In genomic region chr2:118174558-118175383, GRCm38 (mm10) we compare ENCODE assay signal across 23 mouse cellular contexts.
DNase-seq lines count a peak whose midpoint lies in the region; ATAC-seq and TF ChIP-seq lines count a peak whose summit lies in the region.
"Had no signal": no experiment of that assay in that cellular context is flagged by ENCODE, and none has a peak within 500 bp of the region (broad histone marks: within the 10 kb centered on the region; RNA-seq: fewer than 3 reads in every experiment).

No protein-coding gene starts in this region.

- H3K4me3 ChIP-seq in lung, embryonic 14.5 days (ENCODE audit: low read depth, low read length): no peak overlapping the region
- H3K4me3 ChIP-seq in intestine, embryonic 15.5 days (replicated peaks): no peak overlapping the region
- H3K4me3 ChIP-seq: forebrain, embryonic 10.5 days; heart, embryonic 12.5 days; hindbrain, embryonic 12.5 days; left cerebral cortex, adult 2 months; limb, embryonic 10.5 days; liver, embryonic 12.5 days; lung, embryonic 15.5 days; megakaryocyte, embryonic 14.5 days had no signal

- DNase-seq in lung, embryonic 14.5 days: peak; percentile 42
- no peak for DNase-seq in lung, adult 18-20 months
- peak; percentile 15 for DNase-seq in ZHBTc4 (ENCODE audit: low read depth, low spot score)
- peak; percentile 55 to 66 for DNase-seq in kidney, postnatal 25 days
- DNase-seq in spleen, postnatal 10 days (ENCODE audit: low spot score in 2 of 2): no peak
- no peak for DNase-seq in adrenal gland, postnatal 4 days (ENCODE audit: low spot score in 2 of 2)
- DNase-seq: adrenal gland, adult 8-10 months; cerebellum, adult 9-11 months; forebrain, postnatal 0 days; heart, adult 11 months; heart, postnatal 14 days; layer of hippocampus, adult 9-11 months; thymus, postnatal 14 days had no signal

- H3K9me3 ChIP-seq in lung, embryonic 14.5 days (ENCODE audit: low read depth, low read length): no peaks in the 10 kb centered on the region
- H3K9me3 ChIP-seq in intestine, embryonic 15.5 days: no peaks in the 10 kb centered on the region
- H3K9me3 ChIP-seq: hindbrain, embryonic 12.5 days; limb, embryonic 10.5 days; liver, embryonic 12.5 days; lung, embryonic 15.5 days had no signal

- H3K36me3 ChIP-seq in lung, embryonic 14.5 days (ENCODE audit: insufficient read depth): no peaks in the 10 kb centered on the region
- no peaks in the 10 kb centered on the region for H3K36me3 ChIP-seq in intestine, embryonic 15.5 days
- H3K36me3 ChIP-seq: heart, embryonic 12.5 days; hindbrain, embryonic 12.5 days; limb, embryonic 10.5 days; liver, embryonic 12.5 days; lung, embryonic 15.5 days had no signal

- H3K4me2 ChIP-seq in lung, embryonic 14.5 days: no peak overlapping the region
- H3K4me2 ChIP-seq in intestine, embryonic 15.5 days (replicated peaks): no peak overlapping the region
- H3K4me2 ChIP-seq: heart, embryonic 12.5 days; hindbrain, embryonic 12.5 days; liver, embryonic 12.5 days; lung, embryonic 15.5 days had no signal

- WGBS in lung, embryonic 14.5 days: 65% methylated on average over 10 of the region's 10 CpGs
- 86% methylated on average over 10 of the region's 10 CpGs for WGBS in intestine, embryonic 15.5 days

- no peaks in the 10 kb centered on the region for H3K4me1 ChIP-seq in lung, embryonic 14.5 days (ENCODE audit: insufficient read depth)
- H3K4me1 ChIP-seq in intestine, embryonic 15.5 days (replicated peaks): no peaks in the 10 kb centered on the region
- H3K4me1 ChIP-seq: hindbrain, embryonic 12.5 days; liver, embryonic 12.5 days; megakaryocyte, embryonic 14.5 days had no signal

- no peak for TF ChIP-seq CTCF in lung, embryonic 14.5 days (IDR thresholded peaks at IDR 0.05; ENCODE audit: low read depth)

- H3K9ac ChIP-seq in lung, embryonic 14.5 days: no peak overlapping the region
- H3K9ac ChIP-seq in intestine, embryonic 15.5 days: no peak overlapping the region
- H3K9ac ChIP-seq: forebrain, postnatal 0 days; heart, embryonic 12.5 days; hindbrain, embryonic 12.5 days; liver, embryonic 12.5 days; lung, embryonic 15.5 days had no signal

- H3K27ac ChIP-seq in lung, embryonic 14.5 days (ENCODE audit: low read depth): no peak overlapping the region
- no peak overlapping the region for H3K27ac ChIP-seq in intestine, embryonic 15.5 days
- H3K27ac ChIP-seq: forebrain, embryonic 10.5 days; hindbrain, embryonic 12.5 days; left cerebral cortex, adult 2 months; limb, embryonic 10.5 days; liver, embryonic 12.5 days; lung, embryonic 15.5 days had no signal

- no peaks in the 10 kb centered on the region for H3K27me3 ChIP-seq in lung, embryonic 14.5 days (ENCODE audit: insufficient read depth, low read length)
- H3K27me3 ChIP-seq in intestine, embryonic 15.5 days (replicated peaks): no peaks in the 10 kb centered on the region
- H3K27me3 ChIP-seq: heart, embryonic 12.5 days; hindbrain, embryonic 12.5 days; liver, embryonic 12.5 days; lung, embryonic 15.5 days had no signal

- peak; percentile 22; the same call in 1 of the 2 replicates for ATAC-seq in lung, embryonic 14.5 days (ENCODE audit: insufficient read depth)
- ATAC-seq in intestine, embryonic 15.5 days: peak; percentile 66
- ATAC-seq: forebrain, postnatal 0 days; inflammation-experienced regulatory T-cells, adult 6 months; liver, embryonic 12.5 days had no signal

Comparison
In these comparisons a context has a peak if more than half of its experiments do, and no peak if none do; other contexts are left out.
1. DNase-seq: peak in lung, embryonic 14.5 days (single experiment), ZHBTc4 (single experiment) and kidney, postnatal 25 days (2 of 2); none in lung, adult 18-20 months (0 of 2), spleen, postnatal 10 days (0 of 2) and adrenal gland, postnatal 4 days (0 of 2).